16 mouse cellular contexts compared by ENCODE assay signal in the genomic region with DNA sequence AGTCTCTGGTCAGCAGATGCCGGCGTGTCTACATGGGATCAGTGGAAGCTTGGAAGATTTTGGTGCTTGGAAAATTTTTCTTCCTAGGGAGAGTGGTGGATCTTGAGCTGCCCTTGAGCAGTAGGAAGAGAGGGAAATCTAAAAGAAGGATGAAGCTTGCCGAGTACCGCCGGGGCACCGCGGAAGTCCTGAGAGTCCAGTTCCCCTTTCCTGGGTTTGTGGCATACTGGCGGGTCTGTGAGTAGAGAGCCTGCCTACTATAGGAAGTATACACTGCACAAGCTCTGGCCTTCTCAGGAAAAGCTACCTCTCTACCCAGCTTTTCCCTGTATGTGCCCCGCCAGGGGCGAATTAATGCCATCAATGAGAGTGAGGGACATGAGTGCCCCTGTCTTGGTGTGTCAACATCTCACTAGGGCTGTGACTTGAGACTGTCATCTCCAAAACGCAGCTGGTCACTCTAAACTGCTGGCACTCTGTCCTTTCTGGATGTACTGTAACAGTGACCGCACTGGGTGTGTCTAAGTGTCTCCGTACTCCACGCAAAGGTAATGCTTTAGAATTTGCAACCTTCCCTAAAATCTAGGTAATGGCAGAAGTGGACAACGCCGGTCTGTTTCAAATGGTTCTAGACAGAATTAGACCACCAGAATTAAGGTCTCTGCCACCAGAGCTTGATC. TPM values are rescaled to one million over a fixed set of nuclear protein-coding genes. Genes with fewer than 3 reads are reported as not detected.
DNase-seq lines count a peak whose midpoint lies in the region; ATAC-seq and TF ChIP-seq lines count a peak whose summit lies in the region.
"Had no signal": no experiment of that assay in that cellular context is flagged by ENCODE, and none has a peak within 500 bp of the region (broad histone marks: within the 10 kb centered on the region; RNA-seq: fewer than 3 reads in every experiment).

No protein-coding gene starts in this region.

- H3K4me3 ChIP-seq in heart, embryonic 11.5 days (ENCODE audit: low read depth, low read length), result peak overlapping the region; percentile 19; the same call in 1 of the 2 replicates
- H3K4me3 ChIP-seq in bone marrow macrophage, adult 2 months (ENCODE audit: insufficient read depth, low read length), result peak overlapping the region; percentile 62
- H3K4me3 ChIP-seq in heart, embryonic 14.5 days (ENCODE audit: control insufficient read depth in 1 of 2, insufficient read depth in 1 of 2, low read depth in 1 of 2, low read length in 2 of 2), result no peak overlapping the region
- H3K4me3 ChIP-seq in liver, embryonic 15.5 days (replicated peaks), result no peak overlapping the region
- H3K4me3 ChIP-seq: erythroblast, embryonic 14.5 days; stomach, embryonic 15.5 days had no signal

- no peaks in the 10 kb centered on the region for H3K9me3 ChIP-seq in heart, embryonic 11.5 days (replicated peaks; ENCODE audit: control insufficient read depth, low read length)
- H3K9me3 ChIP-seq in heart, embryonic 14.5 days (ENCODE audit: control insufficient read depth, low read length), result no peaks in the 10 kb centered on the region
- no peaks in the 10 kb centered on the region for H3K9me3 ChIP-seq in liver, embryonic 15.5 days (replicated peaks)
- H3K9me3 ChIP-seq: stomach, embryonic 15.5 days had no signal

- no peak overlapping the region for H3K9ac ChIP-seq in heart, embryonic 11.5 days (ENCODE audit: low read depth, low read length)
- no peak overlapping the region for H3K9ac ChIP-seq in heart, embryonic 14.5 days (ENCODE audit: low read length)
- no peak overlapping the region for H3K9ac ChIP-seq in liver, embryonic 15.5 days
- H3K9ac ChIP-seq: stomach, embryonic 15.5 days had no signal

- H3K4me1 ChIP-seq in heart, embryonic 11.5 days (ENCODE audit: control insufficient read depth, insufficient read depth, low read length), result peaks cover 17% of the 10 kb centered on the region
- peaks cover 24% of the 10 kb centered on the region for H3K4me1 ChIP-seq in bone marrow macrophage, adult 2 months (ENCODE audit: control insufficient read depth, insufficient read depth, low read length)
- peaks cover 7 to 14% of the 10 kb centered on the region in 2 experiments; a peak in 2 of 4 replicates for H3K4me1 ChIP-seq in heart, embryonic 14.5 days (ENCODE audit: control insufficient read depth in 2 of 2, insufficient read depth in 2 of 2, low read length in 2 of 2)
- H3K4me1 ChIP-seq in liver, embryonic 15.5 days (replicated peaks), result peaks cover 7% of the 10 kb centered on the region

- peaks cover 73% of the 10 kb centered on the region for H3K27me3 ChIP-seq in heart, embryonic 11.5 days (ENCODE audit: control insufficient read depth, insufficient read depth, low read length)
- H3K27me3 ChIP-seq in heart, embryonic 14.5 days (ENCODE audit: control insufficient read depth, insufficient read depth, low read length), result peaks cover 68% of the 10 kb centered on the region
- H3K27me3 ChIP-seq in liver, embryonic 15.5 days, result peaks cover 86% of the 10 kb centered on the region

- no peak overlapping the region for H3K27ac ChIP-seq in heart, embryonic 11.5 days (ENCODE audit: low read depth, low read length)
- peak overlapping the region; percentile 57 for H3K27ac ChIP-seq in bone marrow macrophage, adult 2 months (ENCODE audit: insufficient read depth, low read depth, low read length)
- no peak overlapping the region for H3K27ac ChIP-seq in heart, embryonic 14.5 days (replicated peaks in 1 of 2; ENCODE audit: control insufficient read depth in 1 of 2, insufficient read depth in 1 of 2, low read depth in 2 of 2, low read length in 2 of 2)
- no peak overlapping the region for H3K27ac ChIP-seq in liver, embryonic 15.5 days (replicated peaks)
- H3K27ac ChIP-seq: stomach, embryonic 15.5 days had no signal

- no peak for TF ChIP-seq POLR2A in bone marrow macrophage, adult 2 months (IDR thresholded peaks at IDR 0.05; ENCODE audit: borderline replicate concordance, low read depth, low read length)

- no peaks in the 10 kb centered on the region for H3K36me3 ChIP-seq in heart, embryonic 11.5 days (ENCODE audit: control insufficient read depth, insufficient read depth, low read length)
- H3K36me3 ChIP-seq in heart, embryonic 14.5 days (ENCODE audit: control insufficient read depth, insufficient read depth, low read length), result no peaks in the 10 kb centered on the region
- H3K36me3 ChIP-seq in liver, embryonic 15.5 days (replicated peaks), result no peaks in the 10 kb centered on the region
- H3K36me3 ChIP-seq: stomach, embryonic 15.5 days had no signal

- TF ChIP-seq CTCF in bone marrow macrophage, adult 2 months (IDR thresholded peaks at IDR 0.05; ENCODE audit: low read depth, low read length), result no peak

- H3K4me2 ChIP-seq in heart, embryonic 11.5 days, result peak overlapping the region; percentile 40
- peak overlapping the region; percentile 21 for H3K4me2 ChIP-seq in heart, embryonic 14.5 days (ENCODE audit: low read length)
- H3K4me2 ChIP-seq in liver, embryonic 15.5 days, result peak overlapping the region; percentile 10; the same call in 1 of the 2 replicates
- H3K4me2 ChIP-seq: stomach, embryonic 15.5 days had no signal

- no peak for DNase-seq in heart, adult 8-10 months (ENCODE audit: low spot score)
- DNase-seq in right cerebral cortex, postnatal 14 days, result no peak
- no peak for DNase-seq in adrenal gland, postnatal 10 days
- no peak for DNase-seq in kidney, postnatal 36 days
- DNase-seq: adrenal gland, postnatal 36 days; cerebellum, adult 8-10 months; gastrocnemius, postnatal 14 days; kidney, adult 2 months; lung, postnatal 10 days; right cerebral cortex, adult 18-20 months had no signal

- no peak for ATAC-seq in heart, embryonic 11.5 days (replicated peaks; ENCODE audit: insufficient number of reproducible peaks, low FRiP score, low TSS enrichment)
- no peak for ATAC-seq in heart, embryonic 14.5 days (ENCODE audit: insufficient number of reproducible peaks, insufficient read depth, low FRiP score, low read depth)
- no peak for ATAC-seq in liver, embryonic 15.5 days (ENCODE audit: insufficient read depth)

- WGBS in heart, embryonic 11.5 days (ENCODE audit: insufficient replicate concordance), result 7% methylated on average over 16 of the region's 16 CpGs
- WGBS in heart, embryonic 14.5 days, result 20% methylated on average over 16 of the region's 16 CpGs
- WGBS in liver, embryonic 15.5 days (ENCODE audit: insufficient replicate concordance), result 5% methylated on average over 16 of the region's 16 CpGs

RNA-seq across cellular contexts. Expression of gene Mafb, which starts 5.3 kb away (rescaled TPM):
- polyA plus RNA-seq in heart, embryonic 11.5 days (2014; fragmentation: Nextera tagmentation; extraction: Ambion mirVana), result 5.3 and 5.4 TPM in 2 replicates
- total RNA-seq in heart, adult 8-10 months (2022), result 10 to 100 TPM in 3 of 4 experiments, 1 to 10 TPM in 1; 9.2 to 12.0 (median 10.9) TPM
- polyA plus RNA-seq in bone marrow macrophage, adult 2 months (2012; ENCODE audit: insufficient read depth, insufficient read length, missing spikeins), result 166 TPM in 2 replicates
- polyA plus RNA-seq in heart, embryonic 14.5 days (2014; fragmentation: Nextera tagmentation; extraction: Ambion mirVana), result 7.1 and 7.9 TPM in 2 replicates
- 4.2 and 6.1 TPM in 2 replicates for polyA plus RNA-seq in liver, embryonic 15.5 days (2015; fragmentation: Nextera tagmentation; extraction: Ambion mirVana)
- total RNA-seq in adrenal gland, postnatal 10 days (2021), result 10 to 100 TPM; 15.4 to 38.4 TPM

RNA-seq across cellular contexts. Expression of gene Gm826, which starts 27.6 kb away (rescaled TPM):
- 32.3 and 33.3 TPM in 2 replicates for polyA plus RNA-seq in heart, embryonic 11.5 days (2014; fragmentation: Nextera tagmentation; extraction: Ambion mirVana)
- total RNA-seq in heart, adult 8-10 months (2022), result 10 to 100 TPM in 2 of 4 experiments, 1 to 10 TPM in 2; 6.6 to 13.3 (median 10.3) TPM
- not detected in 2 replicates for polyA plus RNA-seq in bone marrow macrophage, adult 2 months (2012; ENCODE audit: insufficient read depth, insufficient read length, missing spikeins)
- polyA plus RNA-seq in heart, embryonic 14.5 days (2014; fragmentation: Nextera tagmentation; extraction: Ambion mirVana), result 15.8 and 16.8 TPM in 2 replicates
- polyA plus RNA-seq in liver, embryonic 15.5 days (2015; fragmentation: Nextera tagmentation; extraction: Ambion mirVana), result 4.8 and 5.4 TPM in 2 replicates
- 1 to 10 TPM; 2.1 to 2.2 TPM for total RNA-seq in adrenal gland, postnatal 10 days (2021)
- polyA plus RNA-seq: erythroblast, embryonic 14.5 days had no signal

Comparison
In these comparisons a context has a peak if more than half of its experiments do, and no peak if none do; other contexts are left out.
1. H3K4me3 ChIP-seq: peak in heart, embryonic 11.5 days (single experiment) and bone marrow macrophage, adult 2 months (single experiment); none in heart, embryonic 14.5 days (0 of 2) and liver, embryonic 15.5 days (single experiment).
2. RNA of gene Mafb, which starts 5.3 kb away (polyA plus RNA-seq): 166 TPM in bone marrow macrophage, adult 2 months; 7.1 to 7.9 TPM in heart, embryonic 14.5 days, 5.3 to 5.4 TPM in heart, embryonic 11.5 days and 4.2 to 6.1 TPM in liver, embryonic 15.5 days; every median in the first group is over 10 times any median in the second.
3. Peak in every context shown above with its lines, with median percentiles within 50 percentile points of each other: H3K4me2 ChIP-seq.